Mouse (Mus musculus) pancreas, adult 10 weeks (tissue): Measurements from ENCODE around the gene Sap30. TPM values are rescaled to one million over a fixed set of nuclear protein-coding genes. Genes with fewer than 3 reads are reported as not detected.

ENCODE experiments used
- polyA plus RNA-seq: library from polyadenylated mRNA; stranded (reverse); fragments of 350-450 nt; fragmentation: Illumina TruSeq; extraction: RNeasy Lipid Tissue Mini Kit (QIAGEN cat#74804); gene quantifications from one replicate; pipeline ENCODE4 v1.2.3, GENCODE M21; 2015; ENCODE audit warnings: low read depth, low replicate concordance; ENCODE audit not compliant: insufficient read depth

The Sap30 gene
- polyA plus RNA-seq: 3.4 TPM

DNA sequence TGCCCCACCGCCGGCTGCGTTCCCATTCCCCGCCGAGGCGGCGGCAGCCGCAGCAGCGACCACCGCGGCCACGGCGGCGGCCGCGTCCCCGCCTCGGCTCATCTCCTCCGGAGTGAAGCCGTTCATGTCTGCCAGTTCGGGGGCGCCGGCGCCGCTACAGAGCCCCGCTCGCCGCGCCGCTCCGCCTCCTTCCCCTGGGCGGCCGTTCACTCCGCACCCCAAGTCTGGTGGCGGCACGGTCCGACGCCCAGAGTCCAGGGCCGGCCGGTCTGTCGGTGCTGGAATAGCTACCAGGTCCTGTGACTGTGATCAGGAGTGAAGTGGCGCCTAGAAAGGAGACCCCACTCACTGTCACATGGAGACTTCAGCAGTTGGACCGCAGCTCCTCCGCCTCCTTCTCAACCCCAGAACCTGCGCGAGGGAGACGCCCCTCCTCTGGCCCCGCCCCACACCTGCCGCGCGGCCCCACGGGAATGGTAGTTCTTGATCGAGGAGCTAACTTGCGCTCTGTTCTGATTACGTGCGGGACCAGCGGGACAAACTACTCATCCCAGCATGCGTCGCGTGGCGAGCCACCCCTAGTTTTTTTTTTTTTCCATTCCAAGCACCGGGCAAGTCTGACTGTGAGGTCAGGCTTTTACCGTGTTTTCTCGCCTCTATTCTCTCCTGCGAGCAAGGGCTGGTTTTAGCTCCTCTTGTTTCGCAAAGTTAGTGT lies at the start of gene Sap30:
Sap30 (minus strand) TSS at position 420 of the 715 bp plus-strand sequence.

DNA sequence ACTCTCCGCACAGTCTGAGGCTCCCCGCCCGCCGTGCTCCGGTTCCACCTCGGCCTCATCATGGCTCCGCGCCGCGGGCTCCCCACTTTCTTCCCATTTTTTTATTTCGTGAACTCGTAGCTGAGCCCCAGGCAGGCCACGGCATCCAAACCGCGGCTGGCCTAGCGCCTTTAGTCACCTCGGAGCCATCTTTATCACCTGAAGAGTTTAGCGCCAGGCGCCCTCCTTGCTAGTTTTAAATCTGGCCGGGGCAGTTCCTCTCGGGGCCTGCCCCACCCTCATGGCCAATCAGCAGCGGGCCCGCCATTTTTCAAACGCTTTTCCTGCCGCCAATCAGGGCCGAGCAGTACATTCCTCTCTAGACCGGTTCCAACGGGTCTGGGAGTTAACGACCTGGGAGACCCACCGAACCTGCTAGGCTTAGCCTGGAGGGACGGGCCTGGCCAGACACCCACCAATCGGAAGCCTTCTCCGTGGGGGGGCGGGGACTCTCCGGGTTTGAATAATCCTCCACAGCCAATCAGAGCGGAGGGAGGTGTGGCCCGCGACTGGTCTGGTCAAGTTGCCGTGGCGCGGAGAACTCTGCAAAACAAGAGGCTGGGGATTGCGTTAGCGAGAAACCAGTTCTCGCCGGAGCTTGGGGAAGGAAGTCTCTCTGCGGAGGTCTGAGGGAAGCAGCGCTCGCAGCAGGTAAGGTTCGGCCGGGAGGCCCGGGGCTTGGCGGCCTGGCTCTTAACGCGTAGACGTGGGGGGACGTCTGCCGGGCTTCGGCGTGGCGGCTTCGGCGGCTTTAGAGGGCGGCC lies 23.9 kb upstream of the Sap30 start, which contains the start of gene Hmgb2:
Hmgb2 (plus strand) TSS at position 592 of the 803 bp plus-strand sequence.

DNA sequence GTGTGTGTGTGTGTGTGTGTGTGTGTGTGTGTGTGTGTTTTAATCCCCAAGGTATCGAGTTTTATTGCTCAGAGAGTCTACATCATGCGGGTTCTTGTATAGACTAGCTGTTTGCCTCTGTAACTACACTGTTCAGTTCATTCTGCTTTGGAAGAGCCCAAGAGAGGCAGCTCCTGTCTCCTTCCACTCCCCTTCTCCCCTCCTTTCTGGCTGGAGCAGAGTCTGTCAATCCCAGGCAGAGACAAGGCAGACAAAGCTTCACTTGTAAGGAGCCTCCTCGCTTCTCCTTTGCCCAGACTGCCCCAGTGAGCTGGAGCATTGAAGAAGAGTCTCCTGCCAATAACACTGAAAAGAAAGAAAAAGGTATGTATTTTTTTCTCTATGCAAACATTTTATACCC lies 31.9 kb downstream of the Sap30 start, which contains the start of gene Scrg1:
Scrg1 (plus strand) TSS at position 159 of the 400 bp plus-strand sequence.

Other genes with a start within 250 kb of the Sap30 start
- 2.4 TPM for gene Hand2, start 166.9 kb downstream of the Sap30 start, polyA plus RNA-seq
- gene Scrg1, start 31.9 kb downstream of the Sap30 start, polyA plus RNA-seq: not detected
- 3.9 TPM for gene Hmgb2, start 24.0 kb upstream of the Sap30 start, polyA plus RNA-seq
- gene Galnt7, start 165.2 kb upstream of the Sap30 start, polyA plus RNA-seq: 3.2 TPM